Mouse (Mus musculus) B cell, adult 2 months (primary cell): ENCODE measurements around the gene Crmp1.

Source experiments
- DNase-seq, 2 experiments: peaks; one replicate each; pipeline ENCODE4 v3.0.0; 2022

Crmp1 gene

GRCm38 (mm10) chr5:37241224-37241623 lies 516 bp upstream of the Crmp1 start:
- DNase-seq = no peak

GRCm38 (mm10) chr5:37242360-37243168 lies 824 bp downstream of the Crmp1 start:
- DNase-seq = no peak

- peak; percentile 38 to 39 for DNase-seq
Measured at GRCm38 (mm10) chr5:37243169-37243886, 1.6 kb downstream of the Crmp1 start.

- no peak for DNase-seq
Measured at GRCm38 (mm10) chr5:37244161-37244560, 2.4 kb downstream of the Crmp1 start.

GRCm38 (mm10) chr5:37244666-37245242 lies 3.0 kb downstream of the Crmp1 start:
- no peak for DNase-seq

GRCm38 (mm10) chr5:37245651-37246050 lies 3.9 kb downstream of the Crmp1 start:
- DNase-seq = no peak

- DNase-seq = no peak
Measured at GRCm38 (mm10) chr5:37246138-37246910, 4.6 kb downstream of the Crmp1 start.

- no peak for DNase-seq
Measured at GRCm38 (mm10) chr5:37247456-37247855, 5.7 kb downstream of the Crmp1 start.

GRCm38 (mm10) chr5:37248870-37249269 lies 7.1 kb downstream of the Crmp1 start:
- no peak for DNase-seq

GRCm38 (mm10) chr5:37251596-37251995 lies 9.9 kb downstream of the Crmp1 start:
- no peak for DNase-seq

GRCm38 (mm10) chr5:37252101-37252804 lies 10.5 kb downstream of the Crmp1 start:
- DNase-seq = no peak

GRCm38 (mm10) chr5:37254523-37254922 lies 12.8 kb downstream of the Crmp1 start:
- no peak for DNase-seq

- no peak for DNase-seq
Measured at GRCm38 (mm10) chr5:37256823-37257222, 15.1 kb downstream of the Crmp1 start.

GRCm38 (mm10) chr5:37257243-37257642 lies 15.5 kb downstream of the Crmp1 start:
- no peak for DNase-seq

- no peak for DNase-seq
Measured at GRCm38 (mm10) chr5:37261734-37262133, 20.0 kb downstream of the Crmp1 start.

GRCm38 (mm10) chr5:37263816-37264215 lies 22.1 kb downstream of the Crmp1 start:
- no peak for DNase-seq

GRCm38 (mm10) chr5:37281021-37281420 lies 39.3 kb downstream of the Crmp1 start:
- no peak for DNase-seq

GRCm38 (mm10) chr5:37288374-37288773 lies 46.6 kb downstream of the Crmp1 start:
- DNase-seq = peak; percentile 20 to 32

GRCm38 (mm10) chr5:37289236-37289635 lies 47.5 kb downstream of the Crmp1 start:
- peak; percentile 9 to 16 for DNase-seq

GRCm38 (mm10) chr5:37290983-37291382 lies 49.2 kb downstream of the Crmp1 start:
- peak; percentile 13 to 19 for DNase-seq

- no peak for DNase-seq
Measured at GRCm38 (mm10) chr5:37296717-37297116, 55.0 kb downstream of the Crmp1 start.

- DNase-seq = peak; percentile 6 to 7
Measured at GRCm38 (mm10) chr5:37298370-37298769, 56.6 kb downstream of the Crmp1 start.
